Mouse (Mus musculus) megakaryocyte-erythroid progenitor cell, adult 5-6 weeks (primary cell): ENCODE data around the gene Creb5. TPM values are rescaled to one million over a fixed set of nuclear protein-coding genes. Genes with fewer than 3 reads are reported as not detected.
"Not testable (repeated sequence)": the region's sequence is repeated elsewhere in the genome, so short reads cannot be mapped to it uniquely, and the experiment has no call there.

Source experiments
- ATAC-seq: replicated peaks from 2 replicates; pipeline ENCODE4 v1.8.0; 2016; ENCODE audit warnings: mild to moderate bottlenecking, inconsistent platforms; ENCODE audit not compliant: severe bottlenecking, poor library complexity, low FRiP score, low TSS enrichment
- total RNA-seq, 2 experiments: library from RNA; stranded (forward) in 1 of 2; stranded (reverse) in 1 of 2; fragments of 200-1000, 215-1000 nt in 1 of 2; fragments of >200 nt in 1 of 2; fragmentation: Nextera tagmentation in 1 of 2; gene quantifications; 2 replicates each; pipeline ENCODE4 v1.2.3; 2014 to 2017

Creb5 gene
- total RNA-seq, 2 experiments from 2014 or later, result not detected

GRCm38 (mm10) chr6:53402551-53402950, 115.5 kb downstream of the Creb5 start:
- not testable (repeated sequence) for ATAC-seq

- no peak for ATAC-seq
These were observed 122.1 kb downstream of the Creb5 start for GRCm38 (mm10) chr6:53409183-53409582.

DNA sequence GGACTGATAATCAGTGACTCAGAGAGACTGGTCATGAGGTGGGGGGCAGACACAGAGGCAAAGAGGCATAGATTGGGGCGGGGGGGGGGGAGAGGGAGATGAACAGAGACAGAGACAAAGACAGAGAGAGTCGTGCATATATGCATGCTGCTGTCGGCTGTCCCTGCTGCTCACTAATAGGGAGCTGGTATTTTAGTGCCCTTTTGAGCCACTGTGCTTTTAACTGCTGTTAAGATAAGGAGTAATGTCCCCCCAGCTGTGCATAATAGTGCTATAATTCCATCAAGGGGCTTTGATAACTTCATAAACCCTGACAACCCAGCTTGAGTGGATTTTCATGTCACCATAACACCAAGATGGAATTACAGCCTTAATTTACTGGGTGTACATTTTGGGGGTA, 134.3 kb downstream of the Creb5 start:
- ATAC-seq, result no peak

DNA sequence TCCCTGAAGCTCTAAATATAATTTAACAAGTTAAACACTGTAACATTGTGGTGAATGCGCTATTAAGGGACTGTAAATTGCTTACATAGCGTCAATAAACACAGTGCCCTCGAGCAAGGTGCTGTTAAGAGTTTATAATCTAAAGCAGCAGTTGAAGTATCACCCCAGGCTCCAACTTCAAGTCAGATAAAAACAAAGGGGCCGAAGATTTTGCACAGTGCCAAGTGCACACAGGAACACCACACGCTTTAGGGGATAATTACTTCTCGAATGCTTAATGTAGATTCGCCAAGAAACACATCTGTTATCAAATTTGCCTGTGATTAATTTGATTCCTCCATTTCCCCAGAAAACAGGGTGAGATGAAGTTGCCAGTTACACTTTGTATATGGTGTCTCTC, 142.3 kb downstream of the Creb5 start:
- no peak for ATAC-seq

DNA sequence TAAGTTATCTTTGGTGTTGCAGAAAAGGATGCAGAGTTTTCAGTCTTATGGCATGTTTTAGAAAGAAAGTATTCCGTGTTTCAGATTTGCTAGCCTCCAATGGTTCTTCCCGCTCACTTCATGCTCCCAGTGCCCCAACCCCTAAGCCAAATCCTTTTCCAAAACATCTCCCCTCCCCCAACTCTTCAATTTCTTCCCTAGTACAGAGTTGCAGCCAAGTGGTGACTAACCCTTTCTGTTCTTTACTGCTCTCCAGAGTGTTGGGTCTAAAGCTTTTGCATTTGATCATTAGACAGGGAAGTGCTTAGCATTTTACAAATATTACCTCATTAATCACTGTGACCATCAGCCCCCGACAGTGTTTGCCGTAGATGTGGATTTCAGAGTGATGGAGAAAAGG, 142.8 kb downstream of the Creb5 start:
- ATAC-seq, result no peak

DNA sequence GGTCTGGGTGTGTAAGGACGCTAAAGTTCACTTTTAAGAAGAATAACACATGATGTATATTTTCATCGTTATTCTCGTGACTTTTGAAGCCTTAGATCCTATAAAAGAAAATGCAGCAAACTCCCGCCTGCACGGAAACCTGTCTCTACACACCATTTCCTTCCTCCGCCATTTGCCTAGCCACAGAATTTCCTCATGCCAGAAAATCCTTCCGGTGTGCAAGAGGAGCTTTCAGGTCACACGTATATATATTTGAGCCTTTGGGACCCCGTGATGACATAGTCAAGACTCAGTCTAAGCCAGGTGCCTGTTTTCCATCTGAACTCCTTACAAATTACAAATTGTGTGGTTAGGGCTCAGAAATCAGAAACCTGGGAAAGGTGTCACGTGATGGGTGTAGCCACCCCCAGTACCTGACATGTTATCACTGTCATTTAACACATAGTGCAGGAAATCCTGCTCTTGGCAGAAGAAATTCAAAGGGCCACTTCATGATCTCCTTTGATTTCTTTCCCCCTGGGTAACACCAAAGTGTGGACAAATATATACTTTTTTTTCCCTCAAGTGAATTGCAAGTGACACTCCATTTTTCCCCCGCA, 158.9 kb downstream of the Creb5 start:
- no peak for ATAC-seq

GRCm38 (mm10) chr6:53447479-53447878, 160.4 kb downstream of the Creb5 start:
- no peak for ATAC-seq

DNA sequence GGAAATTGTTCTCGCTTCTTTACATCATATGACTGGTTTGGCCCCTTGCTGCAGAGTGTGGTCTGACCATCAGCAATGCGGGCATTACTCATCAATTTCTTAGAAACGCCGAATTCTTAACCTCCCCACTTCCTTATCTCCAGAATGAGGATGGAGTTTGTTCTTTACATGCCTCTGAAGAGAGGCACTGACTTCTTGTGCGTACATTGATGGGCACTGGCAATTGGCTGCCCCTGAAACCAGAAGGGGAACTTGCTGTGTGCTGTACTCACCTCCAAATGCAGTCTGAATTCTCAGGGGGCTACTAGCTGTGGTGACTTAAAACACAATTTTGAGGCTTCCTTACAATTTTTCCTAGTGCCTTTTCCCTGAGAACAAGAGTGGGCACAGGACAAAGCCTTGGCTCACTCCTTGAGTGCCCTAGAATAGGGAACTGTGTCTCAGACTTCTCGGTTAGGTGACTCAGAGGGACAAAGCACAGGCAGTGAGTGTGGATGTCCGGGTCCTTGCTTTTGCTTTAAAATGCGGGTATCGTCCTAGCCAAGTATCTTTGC, 161.3 kb downstream of the Creb5 start:
- ATAC-seq, result no peak

- ATAC-seq, result no peak
These were observed 162.5 kb downstream of the Creb5 start for GRCm38 (mm10) chr6:53449437-53450173.

- no peak for ATAC-seq
These were observed 163.4 kb downstream of the Creb5 start for GRCm38 (mm10) chr6:53450494-53450893.

DNA sequence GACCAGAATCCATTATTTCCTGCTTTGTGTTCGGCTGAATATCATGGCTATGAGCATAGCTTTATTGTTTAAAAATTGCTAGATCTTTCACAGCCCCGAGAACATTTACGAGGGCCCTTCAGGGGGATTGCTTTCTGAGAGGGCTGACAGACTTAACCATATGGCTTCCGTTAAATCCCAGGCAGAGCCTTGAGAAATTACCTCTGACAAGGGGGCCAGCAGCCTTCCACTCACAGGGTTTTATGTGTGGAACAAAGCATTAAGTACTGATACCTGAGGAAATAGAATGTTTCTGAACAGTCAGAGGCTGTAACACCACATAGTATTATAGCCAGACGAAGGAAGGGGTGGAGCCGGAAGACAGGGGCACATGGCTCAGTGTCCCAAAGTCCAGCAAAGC, 165.2 kb downstream of the Creb5 start:
- no peak for ATAC-seq

- ATAC-seq, result no peak
These were observed 168.4 kb downstream of the Creb5 start for GRCm38 (mm10) chr6:53455442-53455841.

DNA sequence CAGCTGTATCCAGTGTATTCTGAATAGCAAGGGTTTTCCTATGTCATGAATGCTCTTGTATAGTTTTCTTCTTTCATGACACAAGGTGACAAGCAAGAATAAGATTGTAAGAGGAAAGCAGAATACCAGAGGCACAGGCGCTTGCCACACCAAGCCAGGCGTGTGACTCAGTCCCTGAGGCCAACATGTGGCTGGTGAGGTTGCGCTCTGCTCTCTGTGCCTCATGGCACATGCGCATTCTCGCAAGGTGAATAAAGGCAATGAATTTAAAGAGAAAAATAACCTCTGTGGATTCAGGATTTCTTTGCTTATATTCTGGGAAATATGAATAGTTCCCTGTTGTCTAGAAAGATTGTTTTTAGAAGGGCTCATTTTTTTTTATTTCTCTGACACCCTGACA, 169.0 kb downstream of the Creb5 start:
- no peak for ATAC-seq

GRCm38 (mm10) chr6:53459995-53460747, 173.1 kb downstream of the Creb5 start:
- ATAC-seq, result no peak

GRCm38 (mm10) chr6:53461056-53461455, 174.0 kb downstream of the Creb5 start:
- no peak for ATAC-seq

DNA sequence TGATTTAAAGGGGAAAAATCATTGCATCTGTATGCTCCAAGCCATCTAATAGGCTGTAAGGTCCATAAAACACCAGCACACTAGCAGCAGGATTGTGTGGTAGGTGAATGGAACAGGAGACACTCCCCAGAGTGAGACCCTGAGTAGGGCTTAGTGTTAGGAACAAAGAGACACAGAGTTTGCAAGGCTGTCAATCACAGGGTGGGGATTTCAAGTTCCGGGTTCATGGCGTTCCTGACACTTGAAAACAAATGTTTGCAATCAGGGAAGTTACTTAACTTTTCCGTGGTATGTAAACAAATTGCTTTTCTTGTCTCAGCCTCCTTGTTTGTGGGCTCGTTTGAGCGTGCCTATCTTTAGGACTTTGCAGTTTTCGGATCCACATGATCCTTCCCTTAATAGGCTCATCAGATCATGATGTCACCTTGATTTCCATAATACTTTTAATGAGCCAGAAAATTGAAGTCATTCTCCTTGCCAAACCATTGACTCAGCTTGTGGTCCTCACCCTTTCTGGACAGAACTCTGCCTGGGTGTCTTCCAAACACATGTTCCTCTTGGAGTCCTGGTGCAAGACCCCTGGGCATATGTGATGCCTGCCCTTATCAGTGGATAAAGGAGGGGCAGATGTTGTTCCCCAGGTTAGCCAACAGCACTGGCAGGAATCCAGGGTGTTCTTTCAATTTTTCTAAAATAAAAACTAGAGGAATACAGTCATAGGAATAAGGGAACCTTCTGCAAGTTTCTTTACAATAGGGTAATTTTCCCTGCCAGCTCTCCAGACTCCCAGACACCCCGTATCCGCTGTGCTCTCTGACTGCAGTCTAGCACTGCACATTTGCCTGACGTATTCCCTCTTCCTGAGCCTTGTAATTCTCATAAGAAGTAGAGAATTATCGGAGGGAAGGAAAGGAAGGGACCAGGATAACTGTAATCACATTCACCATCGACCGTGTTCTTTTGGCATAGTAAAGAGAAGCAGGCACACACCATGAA, 175.0 kb downstream of the Creb5 start:
- no peak for ATAC-seq

- no peak for ATAC-seq
These were observed 175.7 kb downstream of the Creb5 start for GRCm38 (mm10) chr6:53462802-53463201.

GRCm38 (mm10) chr6:53463261-53463813, 176.3 kb downstream of the Creb5 start:
- no peak for ATAC-seq

DNA sequence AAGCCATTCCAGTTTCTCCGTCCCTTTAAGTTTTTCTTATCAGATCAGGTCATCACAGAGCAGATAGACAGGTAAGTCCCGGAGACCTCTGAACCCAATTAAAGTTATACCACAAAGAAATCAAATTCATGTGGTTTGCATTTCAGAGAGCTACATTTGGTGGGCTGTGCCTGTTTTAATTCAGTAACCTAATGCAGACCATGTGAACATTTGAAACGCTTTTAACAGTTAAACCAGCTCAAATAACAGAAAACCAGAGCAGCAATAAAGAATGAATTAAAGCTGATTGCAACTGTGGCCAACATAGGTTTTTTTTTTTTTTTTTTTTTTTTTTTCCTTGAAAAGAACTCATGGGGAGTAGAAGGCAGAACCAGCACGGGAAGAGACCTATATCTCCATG, 182.1 kb downstream of the Creb5 start:
- no peak for ATAC-seq
